Mouse (Mus musculus) small intestine, adult 2 months (tissue): ENCODE results near the gene Lypla2. TPM values are rescaled to one million over a fixed set of nuclear protein-coding genes. Genes with fewer than 3 reads are reported as not detected.

ENCODE experiments used
- H3K27ac ChIP-seq: fragments of 200-500 bp; 2 replicates; pipeline ENCODE4 v1.5.1; 2012; ENCODE audit warnings: low read depth, low read length, control low read depth, inconsistent platforms; ENCODE audit not compliant: insufficient read depth
- H3K27me3 ChIP-seq: fragments of 200-500 bp; 2 replicates; pipeline ENCODE4 v1.6.1; 2012; ENCODE audit warnings: mild to moderate bottlenecking, moderate library complexity, low read length, inconsistent platforms; ENCODE audit not compliant: control insufficient read depth, insufficient read depth
- H3K36me3 ChIP-seq: fragments of 200-500 bp; 2 replicates; pipeline ENCODE4 v1.6.1; 2012; ENCODE audit warnings: mild to moderate bottlenecking, low read length, control low read depth, inconsistent platforms; ENCODE audit not compliant: control insufficient read depth, insufficient read depth
- H3K4me1 ChIP-seq: fragments of 200-500 bp; 2 replicates; pipeline ENCODE4 v1.6.1; 2012; ENCODE audit warnings: low read length, inconsistent platforms, mixed read lengths; ENCODE audit not compliant: control insufficient read depth, insufficient read depth, insufficient read length
- H3K4me3 ChIP-seq: fragments of 200-500 bp; 2 replicates; pipeline ENCODE4 v1.5.1; 2012; ENCODE audit warnings: low read depth, mild to moderate bottlenecking, control low read depth, inconsistent platforms, low read length, moderate library complexity
- CTCF ChIP-seq: fragments of 200-500 bp; IDR thresholded peaks from 2 replicates; pipeline ENCODE4 v1.5.1; 2012; ENCODE audit warnings: low read depth, mild to moderate bottlenecking, control low read depth, inconsistent platforms, low read length, moderate library complexity, mixed read lengths; ENCODE audit not compliant: insufficient replicate concordance, insufficient read length; ENCODE audit errors: extremely low read depth
- POLR2A ChIP-seq: fragments of 200-500 bp; IDR thresholded peaks from 2 replicates; pipeline ENCODE4 v1.6.1; 2012; ENCODE audit warnings: low read depth, mild to moderate bottlenecking, control low read depth, inconsistent platforms, low read length, moderate library complexity
- WGBS: fragments of 180-500 bp; shearing (Covaris S2); methylation state at CpG from one replicate; pipeline ENCODE4 v1.1.7; 2018; 5-methylcytosine and 5-hydroxymethylcytosine counted together
- polyA plus RNA-seq: library from polyadenylated mRNA; depleted of rRNA; stranded (reverse); fragments of >200 nt; gene quantifications from 2 replicates; pipeline ENCODE4 v1.2.3, GENCODE M21; 2012

Gene Lypla2
- polyA plus RNA-seq, 1 experiment = 166 TPM

GRCm38 (mm10) chr4:136004921-136005320 is 32.5 kb upstream of the Lypla2 start:
- no peaks in the 10 kb centered on the region for H3K4me1 ChIP-seq
- H3K36me3 ChIP-seq = peaks cover 61% of the 10 kb centered on the region
- no peak for TF ChIP-seq POLR2A
- no peak for TF ChIP-seq CTCF
- H3K27me3 ChIP-seq = no peaks in the 10 kb centered on the region
- H3K4me3 ChIP-seq = no peak overlapping the region
- no peak overlapping the region for H3K27ac ChIP-seq
- WGBS = 89% methylated on average over 2 of the region's 2 CpGs

- TF ChIP-seq CTCF (no peak), POLR2A (no peak)
Observed at GRCm38 (mm10) chr4:136004107-136004675, 31.8 kb upstream of the Lypla2 start.

GRCm38 (mm10) chr4:135995118-135995517 is 22.7 kb upstream of the Lypla2 start:
- Histone ChIP-seq H3K4me1 (no peaks in the 10 kb centered on the region), H3K36me3 (no peaks in the 10 kb centered on the region), H3K4me3 (no peak overlapping the region), H3K27me3 (no peaks in the 10 kb centered on the region), H3K27ac (no peak overlapping the region)
- 54% methylated on average over 4 of the region's 4 CpGs for WGBS
- TF ChIP-seq POLR2A (no peak), CTCF (no peak)

More at GRCm38 (mm10) chr4:136004107-136004675, 31.8 kb upstream of the Lypla2 start:
- 74% methylated on average over 5 of the region's 5 CpGs for WGBS
- no peak overlapping the region for H3K4me3 ChIP-seq
- no peaks in the 10 kb centered on the region for H3K27me3 ChIP-seq
- H3K27ac ChIP-seq = no peak overlapping the region
- H3K36me3 ChIP-seq = peaks cover 55% of the 10 kb centered on the region
- no peaks in the 10 kb centered on the region for H3K4me1 ChIP-seq

GRCm38 (mm10) chr4:135993941-135994340 is 21.5 kb upstream of the Lypla2 start:
- Histone ChIP-seq H3K4me1 (no peaks in the 10 kb centered on the region), H3K27ac (no peak overlapping the region), H3K36me3 (no peaks in the 10 kb centered on the region), H3K27me3 (no peaks in the 10 kb centered on the region), H3K4me3 (no peak overlapping the region)
- WGBS = 96% methylated on average over 6 of the region's 6 CpGs
- TF ChIP-seq CTCF (no peak), POLR2A (no peak)

- no peak overlapping the region for H3K4me3 ChIP-seq
- H3K27ac ChIP-seq = no peak overlapping the region
- peaks cover 8% of the 10 kb centered on the region; the same call in 1 of the 2 replicates for H3K4me1 ChIP-seq
- 61% methylated on average over 9 of the region's 9 CpGs for WGBS
- no peaks in the 10 kb centered on the region for H3K27me3 ChIP-seq
- H3K36me3 ChIP-seq = peaks cover 12% of the 10 kb centered on the region
- TF ChIP-seq CTCF = no peak
- TF ChIP-seq POLR2A = no peak
Observed at GRCm38 (mm10) chr4:135987714-135988113, 15.3 kb upstream of the Lypla2 start.

- under 1% methylated on average over 81 of the region's 81 CpGs for WGBS
- Histone ChIP-seq H3K4me3 (peak within 1 kb of the TSS; percentile 83), H3K27ac (peak within 1 kb of the TSS; percentile 72), H3K27me3 (no peaks in the 10 kb centered on the region), H3K36me3 (peaks cover 12% of the 10 kb centered on the region), H3K4me1 (peaks cover 8% of the 10 kb centered on the region; the same call in 1 of the 2 replicates)
- TF ChIP-seq POLR2A (peak; percentile 85), CTCF (no peak)
Observed at GRCm38 (mm10) chr4:135986943-135987710, 14.7 kb upstream of the Lypla2 start, which contains the start of gene Pithd1. Gene Pithd1, minus strand, starts transcription at chr4:135987264.

GRCm38 (mm10) chr4:135986301-135986942 is 14.0 kb upstream of the Lypla2 start:
- H3K27ac ChIP-seq = peak overlapping the region; percentile 32
- 4% methylated on average over 23 of the region's 23 CpGs for WGBS
- TF ChIP-seq CTCF = no peak
- TF ChIP-seq POLR2A = no peak

More at GRCm38 (mm10) chr4:135986301-135986942, 14.0 kb upstream of the Lypla2 start:
- Histone ChIP-seq H3K4me3 (peak overlapping the region; percentile 83), H3K36me3 (peaks cover 12% of the 10 kb centered on the region), H3K27me3 (no peaks in the 10 kb centered on the region), H3K4me1 (peaks cover 10% of the 10 kb centered on the region; the same call in 1 of the 2 replicates)
